Mouse (Mus musculus) stomach, adult 2 months (tissue): Measurements from ENCODE around the gene Mpnd. TPM values are rescaled to one million over a fixed set of nuclear protein-coding genes. Genes with fewer than 3 reads are reported as not detected.

Experiments used
- polyA plus RNA-seq: library from polyadenylated mRNA; depleted of rRNA; stranded (reverse); fragments of >200 nt; gene quantifications from 2 replicates; pipeline ENCODE4 v1.2.3, GENCODE M21; 2012; rRNA removed

Gene Mpnd
- polyA plus RNA-seq: 68.7 and 91.5 TPM in 2 replicates

DNA sequence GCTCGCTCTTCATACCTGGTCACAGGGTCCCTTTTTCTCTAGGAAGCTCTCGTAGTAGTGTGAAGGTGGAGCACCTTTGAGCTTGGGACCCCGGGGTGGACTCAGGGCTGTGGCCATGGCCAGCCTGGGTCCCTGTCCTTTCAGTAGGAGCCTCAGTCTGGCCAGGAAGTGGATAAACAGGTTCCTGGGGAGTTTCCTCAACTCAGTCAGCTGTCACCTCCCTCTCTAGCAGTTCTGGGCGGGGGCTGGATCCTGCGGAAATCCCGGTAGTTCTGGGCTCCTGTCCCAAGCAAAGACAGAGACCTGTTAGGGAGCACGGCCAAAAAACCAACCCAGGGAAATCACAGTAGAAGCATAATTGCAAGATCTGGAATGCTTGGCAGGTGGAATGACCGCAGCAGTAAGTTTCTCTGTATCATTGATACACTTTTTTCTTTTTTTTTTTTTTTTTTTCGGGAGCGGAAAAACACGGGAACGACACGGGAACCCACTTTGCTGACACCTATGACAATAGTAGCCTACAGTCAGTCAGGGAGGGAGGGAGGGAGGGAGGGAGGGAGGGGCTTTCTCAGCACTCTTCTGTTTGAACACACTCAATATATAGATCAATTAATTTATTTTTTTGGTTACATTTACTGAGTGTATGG is at the start of gene Mpnd, which contains the start of gene Stap2:
Mpnd (plus strand) TSS at position 297 of the 647 bp plus-strand sequence.
Stap2 (minus strand) TSS at position 170 of the 647 bp plus-strand sequence.

DNA sequence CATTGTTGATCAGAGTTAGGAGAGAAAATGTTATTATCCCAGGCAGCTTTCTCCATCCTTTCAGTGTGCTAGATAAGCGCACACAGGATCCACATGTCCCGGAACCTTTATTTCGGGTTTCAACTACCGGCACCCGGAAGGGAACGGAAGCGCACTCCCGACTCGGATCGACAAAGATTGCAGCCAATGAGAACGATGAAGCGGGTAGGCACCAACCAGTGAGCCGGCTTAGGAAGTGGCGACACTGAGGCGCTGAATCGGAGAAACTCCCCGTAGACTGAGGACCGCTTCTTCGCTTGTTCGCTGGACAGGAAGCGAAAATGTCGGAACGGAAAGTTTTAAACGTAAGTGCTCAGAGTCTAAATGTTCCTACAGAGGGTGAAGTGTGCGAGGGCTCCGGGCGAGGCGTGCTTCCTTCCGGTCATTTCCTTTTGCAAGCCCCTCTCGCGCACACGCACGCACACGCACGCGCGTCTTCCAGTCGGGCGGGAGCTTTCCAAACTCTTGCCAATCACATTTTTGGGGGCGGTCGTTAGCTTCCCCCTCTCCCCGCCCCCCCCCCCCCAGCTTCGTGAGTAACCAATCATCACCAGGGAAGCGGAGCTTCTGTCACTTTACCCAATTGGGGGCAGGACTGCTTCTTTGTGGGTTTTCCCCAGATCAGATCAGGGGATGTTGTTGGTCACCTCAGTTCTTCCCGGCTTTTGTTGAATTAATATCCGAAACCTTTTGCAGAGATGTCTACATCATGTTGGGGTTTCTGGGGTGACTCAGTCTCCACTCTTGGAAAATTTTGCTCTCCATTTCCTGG is 46.4 kb upstream of the Mpnd start, which contains the start of gene Yju2:
Yju2 (plus strand) TSS at position 182 of the 811 bp plus-strand sequence.

DNA sequence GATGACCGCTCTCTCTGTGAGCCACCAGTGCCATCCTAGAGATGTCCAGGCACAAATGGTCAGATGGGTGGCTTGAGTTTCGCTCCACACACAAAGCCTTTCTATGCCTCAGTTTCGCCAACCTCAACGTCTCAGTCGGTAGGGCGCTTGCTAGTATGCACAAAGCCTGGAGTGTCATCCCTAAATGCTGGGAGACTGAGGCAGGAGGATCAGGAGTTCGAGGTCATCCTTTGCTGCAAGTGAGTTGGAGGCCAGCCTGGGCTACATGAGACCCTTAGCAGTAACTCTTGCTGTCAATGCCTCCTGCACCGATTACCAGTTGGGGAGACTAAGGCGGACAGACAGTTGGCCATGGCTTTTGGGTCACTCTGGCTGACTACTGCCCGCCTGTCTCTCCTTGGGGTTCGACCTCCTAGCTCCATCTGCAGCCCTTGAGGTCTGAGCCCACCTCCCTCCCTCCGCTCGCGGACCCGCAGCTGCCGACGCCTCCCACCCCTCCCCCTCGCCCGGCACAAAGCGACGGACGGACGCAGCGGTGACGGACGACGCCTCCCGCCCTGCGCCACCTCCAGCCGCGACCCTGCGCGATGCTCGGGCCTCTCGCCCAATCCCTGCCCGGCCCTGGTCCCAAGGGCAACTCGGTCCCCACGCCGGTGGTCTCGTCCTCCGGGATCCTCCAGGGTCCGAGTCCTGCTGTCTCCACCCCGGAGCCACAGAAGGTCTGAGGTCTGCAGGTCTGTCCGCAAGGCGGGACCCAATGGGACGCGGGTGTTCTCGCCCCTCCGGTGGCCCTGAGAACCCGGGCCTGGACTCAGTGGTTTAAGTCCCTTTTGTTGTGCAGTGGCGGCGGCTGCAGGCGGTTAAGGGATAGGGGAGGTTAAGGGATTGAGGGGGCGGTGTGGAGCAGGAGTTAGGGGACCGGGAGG is 35.3 kb upstream of the Mpnd start, which contains the start of gene Shd:
Shd (plus strand) TSS at position 502 of the 926 bp plus-strand sequence.

DNA sequence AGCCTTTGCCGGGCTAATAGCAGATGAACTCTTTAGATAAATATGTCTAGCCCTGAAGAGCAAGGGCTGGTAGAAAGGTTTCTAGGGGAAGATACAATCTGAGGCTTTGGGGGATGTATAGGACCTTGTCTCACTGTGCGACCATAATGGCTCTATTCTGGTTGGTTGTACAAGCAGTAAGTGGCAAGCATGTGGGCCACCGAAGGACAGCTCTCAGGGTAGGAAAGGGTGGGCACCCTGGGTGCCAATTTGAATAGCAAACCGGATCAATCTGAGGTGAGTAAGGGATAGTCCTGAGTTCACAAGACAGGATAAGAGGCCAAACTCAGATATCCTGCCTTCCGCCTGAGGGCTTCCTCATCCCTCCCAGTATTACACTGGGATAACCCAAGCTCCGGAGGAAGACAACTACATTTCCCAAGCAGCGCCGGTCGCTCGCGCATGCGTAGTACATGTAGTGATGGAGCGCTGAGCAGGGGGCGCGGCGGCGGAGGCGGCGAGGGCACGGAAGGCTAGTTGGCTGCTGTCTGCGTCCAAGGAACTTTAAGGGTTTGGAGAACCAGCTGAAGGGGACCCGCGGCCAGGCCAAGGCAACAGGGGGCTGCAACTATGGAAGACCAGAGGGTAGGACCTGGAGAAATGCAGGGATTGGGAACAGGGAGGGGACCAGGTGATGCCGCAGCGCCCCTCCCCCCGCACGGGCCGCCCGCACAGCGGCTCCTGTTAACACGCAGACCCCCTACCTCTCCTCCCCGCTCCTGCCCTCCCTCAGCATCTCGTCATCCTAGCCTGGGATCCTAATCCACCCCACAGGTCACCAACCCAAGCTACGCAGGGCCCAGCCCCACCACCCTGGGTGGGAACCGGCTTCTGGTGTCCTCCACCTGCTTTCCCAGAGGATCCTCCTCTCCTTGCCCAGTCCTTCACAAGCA is 19.2 kb upstream of the Mpnd start, which contains the start of gene Fsd1:
Fsd1 (plus strand) TSS at position 480 of the 932 bp plus-strand sequence.

DNA sequence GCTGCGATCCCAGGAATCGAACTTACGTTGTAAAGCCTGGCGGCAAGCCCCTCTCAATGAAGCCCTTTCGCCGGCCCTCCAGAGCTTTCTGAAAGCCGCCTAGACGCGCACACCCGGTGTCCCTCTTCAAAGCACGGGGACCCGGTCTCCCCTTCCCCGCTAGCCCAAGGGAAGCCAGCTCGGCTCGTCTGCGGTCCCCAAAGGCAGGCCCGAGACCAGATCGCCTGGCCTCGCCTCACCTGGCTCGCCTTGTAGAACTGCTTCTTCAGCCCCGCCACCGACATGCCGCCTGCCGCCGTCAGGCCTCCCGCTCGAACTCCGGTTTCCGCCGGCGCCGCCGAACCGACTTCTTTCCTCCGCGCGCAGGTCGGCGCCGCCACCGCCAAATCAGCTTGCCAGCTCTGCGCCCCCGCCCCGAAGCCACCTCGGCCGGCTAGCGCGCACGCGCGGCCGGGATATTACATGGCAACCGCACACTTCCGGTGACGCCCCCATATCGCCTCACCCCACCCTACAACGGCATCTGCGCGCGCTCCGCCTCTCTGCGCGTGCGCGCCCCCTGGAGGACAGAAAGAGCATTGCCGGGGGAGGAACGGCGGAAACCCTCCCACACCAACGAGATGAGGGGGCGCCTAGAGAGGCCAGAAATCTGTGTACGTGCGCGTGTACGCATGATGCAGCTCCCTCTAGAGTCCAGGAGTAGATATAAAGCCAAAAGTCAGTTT is 30.8 kb downstream of the Mpnd start, which contains the start of gene Sh3gl1:
Sh3gl1 (minus strand) TSS at position 460 of the 725 bp plus-strand sequence.

DNA sequence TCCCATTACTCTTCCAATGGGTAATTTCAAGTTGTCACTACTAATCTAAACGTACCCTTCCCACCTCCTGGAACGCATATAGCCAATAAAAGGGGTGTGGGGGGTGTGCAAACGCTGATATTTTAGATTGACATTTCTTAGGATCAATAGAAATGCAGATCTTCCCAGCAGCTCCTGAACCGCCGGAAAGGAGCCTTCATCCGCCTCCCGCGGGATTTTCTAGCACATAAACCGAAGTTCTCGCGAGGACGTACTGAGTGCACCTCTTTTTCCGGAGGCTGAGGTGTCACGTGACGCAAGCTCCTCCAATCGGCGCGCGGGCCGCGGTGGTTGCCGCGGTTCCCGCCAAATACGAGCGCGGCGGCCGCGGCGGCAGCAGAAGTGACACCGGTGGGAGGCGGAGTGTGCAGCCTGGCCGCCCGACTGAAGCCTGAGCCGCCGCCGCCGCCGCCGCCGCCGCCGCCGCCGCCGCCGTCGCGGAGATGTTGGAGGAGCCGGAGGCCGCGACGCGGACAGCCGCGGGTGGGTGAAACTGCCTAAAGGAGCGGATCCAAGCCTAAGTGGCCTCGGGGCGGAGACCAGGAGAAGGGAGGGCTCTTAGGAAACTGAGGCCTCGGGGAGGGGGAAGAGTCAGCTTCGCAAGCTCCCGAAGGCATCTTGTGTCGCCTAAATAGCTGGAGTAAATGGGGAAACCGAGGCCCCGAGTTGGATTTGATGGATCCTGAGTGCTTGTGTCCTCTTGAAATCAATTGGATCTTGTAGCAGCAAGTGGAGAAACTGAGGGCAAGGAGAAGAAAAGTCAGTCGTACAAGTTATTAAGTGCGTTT is 34.7 kb downstream of the Mpnd start, which contains the start of gene Chaf1a:
Chaf1a (plus strand) TSS at position 410 of the 827 bp plus-strand sequence.

Other genes starting within 250 kb of the Mpnd start
- not detected in 2 replicates for gene Zfp119a, start 126.8 kb upstream of the Mpnd start, polyA plus RNA-seq
- gene Zfp959, start 113.6 kb upstream of the Mpnd start, polyA plus RNA-seq: 0.03 and 0.10 TPM in 2 replicates
- not detected in 2 replicates for gene Zfp119b, start 56.2 kb upstream of the Mpnd start, polyA plus RNA-seq
- 1.7 and 3.1 TPM in 2 replicates for gene Ebi3, start 53.1 kb upstream of the Mpnd start, polyA plus RNA-seq
- 2.5 and 2.8 TPM in 2 replicates for gene Yju2, start 46.6 kb upstream of the Mpnd start, polyA plus RNA-seq
- 1.0 and 2.0 TPM in 2 replicates for gene Shd, start 35.2 kb upstream of the Mpnd start, polyA plus RNA-seq
- 0.23 and 0.35 TPM in 2 replicates for gene Fsd1, start 19.2 kb upstream of the Mpnd start, polyA plus RNA-seq
- gene Stap2, start 127 bp upstream of the Mpnd start, polyA plus RNA-seq: 35.8 and 36.1 TPM in 2 replicates
- gene Sh3gl1, start 30.9 kb downstream of the Mpnd start, polyA plus RNA-seq: 56.0 and 61.6 TPM in 2 replicates
- gene Chaf1a, start 34.7 kb downstream of the Mpnd start, polyA plus RNA-seq: 1.4 and 2.1 TPM in 2 replicates
- gene Ubxn6, start 69.3 kb downstream of the Mpnd start, polyA plus RNA-seq: 25.8 and 28.1 TPM in 2 replicates
- gene Hdgfl2, start 73.9 kb downstream of the Mpnd start, polyA plus RNA-seq: 22.5 and 23.4 TPM in 2 replicates
- gene Plin4, start 104.1 kb downstream of the Mpnd start, polyA plus RNA-seq: 10.9 and 12.4 TPM in 2 replicates
- 0.91 and 1.1 TPM in 2 replicates for gene Plin5, start 111.9 kb downstream of the Mpnd start, polyA plus RNA-seq
- 20.4 and 44.5 TPM in 2 replicates for gene Lrg1, start 116.3 kb downstream of the Mpnd start, polyA plus RNA-seq
- gene Sema6b, start 134.6 kb downstream of the Mpnd start, polyA plus RNA-seq: 4.3 and 10.0 TPM in 2 replicates
- gene Tnfaip8l1, start 156.8 kb downstream of the Mpnd start, polyA plus RNA-seq: 1.9 and 2.3 TPM in 2 replicates
- gene Mydgf, start 178.2 kb downstream of the Mpnd start, polyA plus RNA-seq: 58.8 and 74.9 TPM in 2 replicates
- 23.2 and 24.5 TPM in 2 replicates for gene Dpp9, start 213.2 kb downstream of the Mpnd start, polyA plus RNA-seq